In genomic region chr9:107303121-107303820, GRCm38 (mm10) we compare ENCODE assay signal across 14 mouse cellular contexts. TPM values are rescaled to one million over a fixed set of nuclear protein-coding genes. Genes with fewer than 3 reads are reported as not detected.
DNase-seq lines count a peak whose midpoint lies in the region; ATAC-seq and TF ChIP-seq lines count a peak whose summit lies in the region.
"Had no signal": no experiment of that assay in that cellular context is flagged by ENCODE, and none has a peak within 500 bp of the region (broad histone marks: within the 10 kb centered on the region; RNA-seq: fewer than 3 reads in every experiment).

No protein-coding gene starts in this region.

- WGBS in kidney, adult 2 months = 61% methylated on average over 9 of the region's 9 CpGs
- 71% methylated on average over 9 of the region's 9 CpGs for WGBS in liver, postnatal 0 days (ENCODE audit: insufficient replicate concordance)

- H3K27ac ChIP-seq in kidney, adult 2 months (ENCODE audit: insufficient read depth, low read depth, low read length) = no peak overlapping the region
- peak overlapping the region; percentile 48 for H3K27ac ChIP-seq in liver, postnatal 0 days (ENCODE audit: low read depth)
- H3K27ac ChIP-seq: embryonic facial prominence, embryonic 13.5 days; heart, embryonic 15.5 days; kidney, postnatal 0 days; limb, embryonic 13.5 days had no signal

- H3K4me2 ChIP-seq in liver, postnatal 0 days (ENCODE audit: low read depth, low read length) = no peak overlapping the region
- H3K4me2 ChIP-seq: embryonic facial prominence, embryonic 13.5 days; heart, embryonic 15.5 days; limb, embryonic 13.5 days had no signal

- no peak overlapping the region for H3K4me3 ChIP-seq in kidney, adult 2 months (ENCODE audit: insufficient read depth, low read depth, low read length)
- H3K4me3 ChIP-seq in liver, postnatal 0 days (ENCODE audit: low read depth, low read length) = no peak overlapping the region
- H3K4me3 ChIP-seq: embryonic facial prominence, embryonic 13.5 days; heart, embryonic 15.5 days; limb, embryonic 13.5 days had no signal

- no peak for TF ChIP-seq EP300 in liver, postnatal 0 days (IDR thresholded peaks at IDR 0.05; ENCODE audit: low read depth)

- no peak for TF ChIP-seq POLR2A in kidney, adult 2 months (IDR thresholded peaks at IDR 0.05; ENCODE audit: low read depth, low read length)

- peak; percentile 65 for DNase-seq in kidney, adult 2 months
- no peak for DNase-seq in kidney, adult 9 months
- peak; percentile 54 for DNase-seq in CD4-positive, CD25-positive, alpha-beta regulatory T cell, adult 2 months (ENCODE audit: low read depth, low spot score)
- peak; percentile 49 for DNase-seq in brain, adult 2 months (ENCODE audit: low read depth, low spot score)
- DNase-seq in liver, postnatal 0 days = no peak
- no peak for DNase-seq in right cerebral cortex, adult 18-20 months
- no peak for DNase-seq in adrenal gland, adult 8-10 months
- DNase-seq: adrenal gland, postnatal 36 days; thymus, adult 18-20 months had no signal

- H3K9ac ChIP-seq in liver, postnatal 0 days (replicated peaks) = no peak overlapping the region
- H3K9ac ChIP-seq: embryonic facial prominence, embryonic 13.5 days; heart, embryonic 15.5 days; limb, embryonic 13.5 days had no signal

- TF ChIP-seq CTCF in kidney, adult 2 months (conservative IDR thresholded peaks at IDR 0.05; ENCODE audit: insufficient read depth, insufficient read length, low read depth, low read length) = no peak
- no peak for TF ChIP-seq CTCF in liver, postnatal 0 days (IDR thresholded peaks at IDR 0.05; ENCODE audit: low read depth)

- no peaks in the 10 kb centered on the region for H3K27me3 ChIP-seq in kidney, adult 2 months (replicated peaks; ENCODE audit: control insufficient read depth, insufficient read depth, low read length)
- H3K27me3 ChIP-seq in liver, postnatal 0 days (ENCODE audit: insufficient read depth, low read length) = no peaks in the 10 kb centered on the region
- H3K27me3 ChIP-seq: embryonic facial prominence, embryonic 13.5 days; heart, embryonic 15.5 days; limb, embryonic 13.5 days had no signal

- H3K36me3 ChIP-seq in kidney, adult 2 months (ENCODE audit: control insufficient read depth, insufficient read depth, low read length) = peaks cover 7% of the 10 kb centered on the region
- H3K36me3 ChIP-seq in liver, postnatal 0 days (replicated peaks; ENCODE audit: insufficient read depth, low read length) = peaks cover 33% of the 10 kb centered on the region

- H3K4me1 ChIP-seq in kidney, adult 2 months (ENCODE audit: control insufficient read depth, insufficient read depth, low read length) = peaks cover 51% of the 10 kb centered on the region
- H3K4me1 ChIP-seq in liver, postnatal 0 days (ENCODE audit: insufficient read depth) = peaks cover 85% of the 10 kb centered on the region

- H3K9me3 ChIP-seq in liver, postnatal 0 days (ENCODE audit: low read length) = no peaks in the 10 kb centered on the region
- H3K9me3 ChIP-seq: embryonic facial prominence, embryonic 13.5 days; heart, embryonic 15.5 days; limb, embryonic 13.5 days had no signal

- ATAC-seq in liver, postnatal 0 days = no peak

RNA-seq across cellular contexts. Expression of gene Cish, which starts 7.4 kb away (rescaled TPM):
- 49.7 and 69.1 TPM in 2 replicates for polyA plus RNA-seq in kidney, adult 2 months (2012; rRNA removed)
- polyA plus RNA-seq in liver, postnatal 0 days (2015; fragmentation: Nextera tagmentation; extraction: Ambion mirVana) = 17.1 and 21.9 TPM in 2 replicates
- total RNA-seq in adrenal gland, adult 8-10 months (2022) = 10 to 100 TPM in 1 of 4 experiments, 1 to 10 TPM in 3; 4.1 to 62.8 (median 6.5) TPM

RNA-seq across cellular contexts. Expression of gene Mapkapk3, which starts 13.6 kb away (rescaled TPM):
- 24.3 and 25.7 TPM in 2 replicates for polyA plus RNA-seq in kidney, adult 2 months (2012; rRNA removed)
- 7.8 and 8.3 TPM in 2 replicates for polyA plus RNA-seq in liver, postnatal 0 days (2015; fragmentation: Nextera tagmentation; extraction: Ambion mirVana)
- total RNA-seq in adrenal gland, adult 8-10 months (2022) = 10 to 100 TPM; 32.7 to 41.4 (median 34.9) TPM

RNA-seq across cellular contexts. Expression of gene Hemk1, which starts 34.9 kb away (rescaled TPM):
- 35.0 and 42.1 TPM in 2 replicates for polyA plus RNA-seq in kidney, adult 2 months (2012; rRNA removed)
- polyA plus RNA-seq in liver, postnatal 0 days (2015; fragmentation: Nextera tagmentation; extraction: Ambion mirVana) = 2.5 and 3.2 TPM in 2 replicates
- 10 to 100 TPM; 11.6 to 19.6 (median 17.9) TPM for total RNA-seq in adrenal gland, adult 8-10 months (2022)

RNA-seq across cellular contexts. Expression of gene 6430571L13Rik, which starts 37.1 kb away (rescaled TPM):
- polyA plus RNA-seq in kidney, adult 2 months (2012; rRNA removed) = 6.1 and 7.4 TPM in 2 replicates
- polyA plus RNA-seq in liver, postnatal 0 days (2015; fragmentation: Nextera tagmentation; extraction: Ambion mirVana) = 0.14 and 0.22 TPM in 2 replicates
- total RNA-seq in adrenal gland, adult 8-10 months (2022) = 1 to 10 TPM; 1.0 to 1.6 (median 1.3) TPM
- total RNA-seq: neutrophil, adult 5-6 weeks had no signal

Comparison
In these comparisons a context has a peak if more than half of its experiments do, and no peak if none do; other contexts are left out.
1. DNase-seq: peak in kidney, adult 2 months (single experiment), CD4-positive, CD25-positive, alpha-beta regulatory T cell, adult 2 months (single experiment) and brain, adult 2 months (single experiment); none in kidney, adult 9 months (single experiment), liver, postnatal 0 days (single experiment), right cerebral cortex, adult 18-20 months (single experiment) and adrenal gland, adult 8-10 months (single experiment).